Mouse (Mus musculus): Measurements from ENCODE around the gene Aqp1.

Gene Aqp1

GRCm38 (mm10) chr6:55392453-55392852 lies 56.2 kb downstream of the Aqp1 start:
- no peaks in the 10 kb centered on the region for H3K36me3 ChIP-seq (ENCODE audit: insufficient read depth, low read length)
- H3K4me3 ChIP-seq (replicated peaks; ENCODE audit: low read length) = no peak overlapping the region
- H3K27me3 ChIP-seq (ENCODE audit: insufficient read depth, low read length) = peaks cover 10% of the 10 kb centered on the region; the same call in 1 of the 2 replicates
- H3K4me1 ChIP-seq (replicated peaks; ENCODE audit: low read depth, low read length) = peaks cover 4% of the 10 kb centered on the region
- H3K9me3 ChIP-seq (ENCODE audit: low read length) = no peaks in the 10 kb centered on the region
- no peak for TF ChIP-seq POU5F1 (IDR thresholded peaks at IDR 0.05; ENCODE audit: borderline replicate concordance, low read length)
- TF ChIP-seq NANOG (IDR thresholded peaks at IDR 0.05; ENCODE audit: borderline replicate concordance, low read length) = no peak
- TF ChIP-seq CTCF (conservative IDR thresholded peaks at IDR 0.05; ENCODE audit: low read length) = peak; percentile 57

GRCm38 (mm10) chr6:55394854-55395253 lies 58.6 kb downstream of the Aqp1 start:
- TF ChIP-seq CTCF (conservative IDR thresholded peaks at IDR 0.05; ENCODE audit: low read length) = no peak
- TF ChIP-seq POU5F1 (IDR thresholded peaks at IDR 0.05; ENCODE audit: borderline replicate concordance, low read length) = no peak
- TF ChIP-seq NANOG (IDR thresholded peaks at IDR 0.05; ENCODE audit: borderline replicate concordance, low read length) = no peak
- Histone ChIP-seq H3K4me1 (replicated peaks; ENCODE audit: low read depth, low read length) (no peaks in the 10 kb centered on the region), H3K9me3 (ENCODE audit: low read length) (no peaks in the 10 kb centered on the region), H3K4me3 (replicated peaks; ENCODE audit: low read length) (no peak overlapping the region), H3K36me3 (ENCODE audit: insufficient read depth, low read length) (no peaks in the 10 kb centered on the region), H3K27me3 (ENCODE audit: insufficient read depth, low read length) (peaks cover 11% of the 10 kb centered on the region; the same call in 1 of the 2 replicates)

GRCm38 (mm10) chr6:55396176-55396575 lies 59.9 kb downstream of the Aqp1 start:
- H3K4me1 ChIP-seq (replicated peaks; ENCODE audit: low read depth, low read length) = no peaks in the 10 kb centered on the region
- H3K9me3 ChIP-seq (ENCODE audit: low read length) = no peaks in the 10 kb centered on the region
- TF ChIP-seq NANOG (IDR thresholded peaks at IDR 0.05; ENCODE audit: borderline replicate concordance, low read length) (no peak), CTCF (conservative IDR thresholded peaks at IDR 0.05; ENCODE audit: low read length) (no peak), POU5F1 (IDR thresholded peaks at IDR 0.05; ENCODE audit: borderline replicate concordance, low read length) (no peak)
- no peaks in the 10 kb centered on the region for H3K36me3 ChIP-seq (ENCODE audit: insufficient read depth, low read length)
- H3K4me3 ChIP-seq (replicated peaks; ENCODE audit: low read length) = no peak overlapping the region
- peaks cover 11% of the 10 kb centered on the region; the same call in 1 of the 2 replicates for H3K27me3 ChIP-seq (ENCODE audit: insufficient read depth, low read length)

GRCm38 (mm10) chr6:55396622-55397041 lies 60.4 kb downstream of the Aqp1 start:
- no peak overlapping the region for H3K4me3 ChIP-seq (replicated peaks; ENCODE audit: low read length)
- TF ChIP-seq NANOG (IDR thresholded peaks at IDR 0.05; ENCODE audit: borderline replicate concordance, low read length) (no peak), CTCF (conservative IDR thresholded peaks at IDR 0.05; ENCODE audit: low read length) (no peak), POU5F1 (IDR thresholded peaks at IDR 0.05; ENCODE audit: borderline replicate concordance, low read length) (no peak)
- H3K36me3 ChIP-seq (ENCODE audit: insufficient read depth, low read length) = no peaks in the 10 kb centered on the region

More at GRCm38 (mm10) chr6:55396622-55397041, 60.4 kb downstream of the Aqp1 start:
- Histone ChIP-seq H3K9me3 (ENCODE audit: low read length) (no peaks in the 10 kb centered on the region), H3K27me3 (ENCODE audit: insufficient read depth, low read length) (peaks cover 11% of the 10 kb centered on the region; the same call in 1 of the 2 replicates), H3K4me1 (replicated peaks; ENCODE audit: low read depth, low read length) (no peaks in the 10 kb centered on the region)
